Mouse (Mus musculus) embryo, embryonic 11.5 days (tissue): ENCODE measurements around the gene Rnf103.

ENCODE experiments used
- DNase-seq: peaks from one replicate; pipeline ENCODE4 v3.0.0-alpha.2; 2012; ENCODE audit warnings: low read depth, low spot score

Rnf103 gene

GRCm38 (mm10) chr6:71492136-71492535, 1.6 kb upstream of the Rnf103 start:
- no peak for DNase-seq

DNA sequence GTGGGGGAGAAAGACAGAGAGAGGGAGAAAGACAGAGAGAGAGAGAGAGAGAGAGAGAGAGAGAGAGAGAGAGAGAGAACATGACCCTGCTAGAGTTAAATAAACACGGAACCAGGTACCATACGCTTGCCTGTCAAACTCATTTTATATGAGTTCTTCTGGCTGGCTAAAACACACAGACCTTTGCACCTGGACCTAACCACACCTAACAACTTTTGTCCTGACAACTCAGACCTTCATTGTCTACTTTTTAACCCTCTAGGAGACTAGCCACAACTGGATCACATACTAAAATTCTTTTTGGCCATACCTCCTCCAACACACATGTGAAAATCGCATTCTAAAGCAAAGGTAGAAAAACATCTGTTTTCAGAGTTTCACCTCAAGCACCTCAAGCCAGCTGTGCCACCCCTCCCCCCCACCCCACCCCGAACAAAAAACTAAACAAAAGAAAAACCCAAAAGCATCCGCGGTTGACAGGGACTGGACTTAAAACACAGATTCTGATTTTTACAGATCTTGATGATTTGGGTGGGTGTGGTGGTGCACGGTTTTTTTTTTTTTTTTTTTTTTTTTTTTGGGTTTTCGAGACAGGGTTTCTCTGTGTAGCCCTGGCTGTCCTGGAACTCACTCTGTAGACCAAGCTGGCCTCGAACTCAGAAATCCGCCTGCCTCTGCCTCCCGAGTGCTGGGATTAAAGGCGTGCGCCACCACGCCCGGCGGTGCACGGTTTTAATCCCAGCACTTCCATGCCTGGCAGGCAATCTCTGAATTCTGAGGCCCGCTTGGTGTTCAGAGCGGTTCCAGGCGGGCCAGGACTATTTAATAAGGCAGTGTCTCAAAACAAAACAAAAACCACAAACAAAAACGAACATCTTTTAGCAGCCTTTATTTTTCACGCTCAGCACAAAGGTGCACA, 679 bp upstream of the Rnf103 start:
- no peak for DNase-seq

- peak; percentile 23 for DNase-seq
Measured at GRCm38 (mm10) chr6:71494341-71495020, 787 bp downstream of the Rnf103 start.

- no peak for DNase-seq
Measured at GRCm38 (mm10) chr6:71500575-71500974, 6.9 kb downstream of the Rnf103 start.

DNA sequence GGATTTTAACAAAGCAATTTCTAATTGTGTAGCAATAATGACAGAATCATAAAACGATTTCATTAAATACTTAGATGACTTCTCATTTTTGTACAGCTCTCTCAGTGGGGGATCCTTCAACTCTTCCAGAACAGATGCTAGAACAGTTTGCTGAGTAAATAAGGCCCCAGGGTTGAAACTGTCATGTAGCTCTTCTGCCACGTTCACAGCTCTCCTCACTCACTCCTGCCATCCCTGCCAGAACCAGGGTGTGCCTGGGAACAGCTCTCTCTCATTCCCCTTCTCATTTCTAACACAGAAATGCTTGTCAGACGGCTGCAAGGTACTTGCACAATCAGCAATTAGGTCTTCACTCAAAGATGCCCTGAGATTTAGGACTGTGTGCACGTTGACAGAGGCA, 9.3 kb downstream of the Rnf103 start:
- no peak for DNase-seq

DNA sequence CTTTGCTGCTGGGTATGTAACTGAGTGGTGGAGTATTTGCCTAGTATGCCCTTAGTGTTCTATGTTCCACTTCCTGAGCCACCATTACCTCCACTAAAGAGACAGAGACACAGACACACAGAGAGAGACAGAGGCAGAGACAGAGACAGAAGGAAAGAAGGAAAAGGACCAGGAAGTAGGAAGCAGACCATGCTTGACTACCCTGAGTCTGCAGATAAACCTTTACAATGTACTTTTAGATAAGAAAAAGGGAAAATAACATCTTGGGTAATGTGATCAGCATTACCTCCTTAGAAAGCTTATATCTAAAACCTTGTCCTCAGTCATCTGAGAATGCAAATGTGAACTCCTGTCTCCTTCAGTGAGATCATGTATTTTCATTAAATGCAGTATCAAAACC, 10.0 kb downstream of the Rnf103 start:
- no peak for DNase-seq

DNA sequence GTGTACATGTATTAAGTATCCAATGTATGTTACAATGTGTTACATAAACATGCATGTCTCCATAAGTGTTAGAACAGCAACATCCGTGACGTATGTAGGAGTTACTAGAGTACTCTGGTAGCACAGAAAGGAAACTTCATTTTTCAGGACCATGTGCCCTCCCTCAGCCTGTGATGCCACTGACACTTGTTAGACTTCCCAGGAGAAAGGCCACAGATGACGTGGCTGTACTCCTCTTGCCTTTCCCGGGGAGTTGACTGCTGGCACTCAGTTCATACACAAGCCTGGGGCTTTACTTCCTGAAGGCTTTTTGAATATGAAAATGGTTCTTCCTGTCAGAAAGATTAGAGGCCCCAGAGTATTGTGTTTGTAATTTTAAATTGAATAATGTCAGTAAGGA, 10.4 kb downstream of the Rnf103 start:
- DNase-seq, result no peak

- DNase-seq, result no peak
Measured at GRCm38 (mm10) chr6:71505671-71506070, 12.0 kb downstream of the Rnf103 start.

GRCm38 (mm10) chr6:71519476-71519875, 25.8 kb downstream of the Rnf103 start:
- DNase-seq, result no peak

- DNase-seq, result no peak
Measured at GRCm38 (mm10) chr6:71525556-71525955, 31.9 kb downstream of the Rnf103 start.

DNA sequence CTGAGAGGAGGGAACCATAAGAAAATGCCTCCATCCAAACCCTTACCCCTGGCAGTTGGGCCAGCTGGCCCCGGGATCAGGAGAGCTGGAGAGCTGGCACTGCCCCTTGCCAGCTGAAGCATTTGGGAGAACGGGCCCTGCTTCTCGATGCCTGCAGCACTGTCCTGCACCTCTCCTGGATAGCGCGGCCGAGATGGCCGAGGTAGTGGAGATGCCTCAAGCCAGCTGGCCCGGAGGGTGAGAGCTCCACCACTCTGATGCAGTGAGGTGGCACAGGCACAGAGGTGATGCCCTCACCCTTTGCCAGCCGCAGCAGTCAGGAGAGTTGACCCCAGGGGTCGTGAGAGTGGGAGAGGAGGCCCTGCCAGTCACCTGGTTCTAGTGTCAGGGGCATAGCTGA, 33.4 kb downstream of the Rnf103 start:
- DNase-seq, result no peak

- no peak for DNase-seq
Measured at GRCm38 (mm10) chr6:71527826-71528225, 34.1 kb downstream of the Rnf103 start.

GRCm38 (mm10) chr6:71530176-71530575, 36.5 kb downstream of the Rnf103 start:
- DNase-seq, result no peak

DNA sequence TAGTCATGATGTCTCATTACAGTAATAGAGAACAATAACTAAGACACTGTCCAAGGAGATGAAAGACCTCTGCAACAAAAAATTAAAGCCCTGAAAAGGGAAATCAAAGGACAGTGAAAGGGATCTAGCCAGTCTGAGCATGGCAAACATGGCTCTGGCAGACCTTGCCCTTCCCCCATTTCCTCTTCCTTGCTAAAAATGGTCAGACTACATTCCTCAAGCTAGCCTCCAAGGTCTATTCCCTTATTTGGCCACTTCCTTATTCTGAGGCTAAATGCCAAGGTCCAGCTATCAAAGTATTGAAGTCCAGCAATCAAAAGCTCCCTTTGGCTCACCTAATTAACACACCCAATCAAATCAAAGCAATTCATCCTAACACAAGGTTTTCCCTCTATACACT, 43.6 kb downstream of the Rnf103 start:
- DNase-seq, result no peak

- peak; percentile 89 for DNase-seq
Measured at GRCm38 (mm10) chr6:71543686-71544499, 50.2 kb downstream of the Rnf103 start, which contains the start of gene Chmp3. Chmp3 (plus strand) TSS chr6:71543797.

- no peak for DNase-seq
Measured at GRCm38 (mm10) chr6:71555507-71555951, 61.8 kb downstream of the Rnf103 start.

DNA sequence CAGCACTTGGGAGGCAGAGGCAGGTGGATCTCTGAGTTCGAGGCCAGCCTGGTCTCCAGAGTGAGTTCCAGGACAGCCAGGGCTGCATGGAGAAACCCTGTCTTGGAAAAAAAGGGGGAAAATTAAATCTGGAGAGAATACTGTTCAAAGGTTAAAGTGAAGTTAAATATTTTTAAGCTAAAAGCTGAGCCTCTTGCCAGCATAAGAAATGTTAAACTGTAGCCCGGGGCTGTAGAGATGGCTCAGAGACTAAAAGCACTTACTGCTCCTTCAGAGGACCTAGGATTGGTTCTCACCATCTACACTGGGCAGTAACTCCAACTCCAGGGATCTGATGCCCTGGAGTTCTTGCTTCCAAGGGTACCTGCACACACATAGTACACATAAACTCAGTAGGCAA, 63.1 kb downstream of the Rnf103 start:
- no peak for DNase-seq
